11 mouse cellular contexts compared by ENCODE assay signal in genomic region chr4:116738972-116739751, GRCm38 (mm10).
"Had no signal": no experiment of that assay in that cellular context is flagged by ENCODE, and none has a peak within 500 bp of the region (broad histone marks: within the 10 kb centered on the region; RNA-seq: fewer than 3 reads in every experiment).

No protein-coding gene starts in this region.

- DNase-seq: kidney, adult 8-10 months; kidney, postnatal 14 days; kidney, postnatal 4 days; liver, embryonic 13.5 days; lung, adult 2 months; lung, postnatal 14 days; lung, postnatal 4 days; thymus, adult 18-20 months; thymus, postnatal 36 days had no signal

- ATAC-seq: midbrain, embryonic 13.5 days; midbrain, embryonic 16.5 days had no signal
